Mouse (Mus musculus): ENCODE measurements at regions not wholly inside any gene's neighbourhood (a gene's known extent, or its start where the extent isn't known, plus 50 kb on each side); places are given as distances from the start of the nearest gene placed in this dataset.

DNA sequence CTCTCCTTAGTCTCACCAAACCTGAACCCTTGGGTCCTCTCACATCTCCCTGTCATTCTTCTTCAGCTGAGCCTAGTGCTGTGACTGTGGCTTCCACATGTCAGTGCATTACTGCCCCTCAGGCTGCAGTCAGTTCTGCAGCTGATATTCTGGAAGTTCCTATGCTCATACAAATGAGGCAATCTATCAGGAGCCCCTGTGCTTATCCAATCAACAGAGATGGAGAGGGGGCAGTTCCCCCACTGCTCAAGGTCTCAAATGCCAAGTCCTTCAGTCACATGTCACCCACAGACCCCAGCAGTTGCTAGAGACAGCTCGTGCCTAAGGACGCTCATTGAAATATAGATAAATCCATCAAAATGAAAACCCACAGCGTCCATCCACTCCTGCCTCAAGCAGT, 254.5 kb downstream of the Qk start:
- Histone ChIP-seq H3K9ac (ENCODE audit: low read depth, low read length) (no peak overlapping the region), H3K27ac (ENCODE audit: low read depth, low read length) (no peak overlapping the region), H3K4me1 (ENCODE audit: control insufficient read depth, insufficient read depth, low read length) (no peaks in the 10 kb centered on the region), H3K4me2 (no peak overlapping the region), H3K27me3 (ENCODE audit: control insufficient read depth, insufficient read depth, low read length) (no peaks in the 10 kb centered on the region), H3K36me3 (ENCODE audit: control insufficient read depth, insufficient read depth, low read length) (no peaks in the 10 kb centered on the region), H3K4me3 (ENCODE audit: low read depth, low read length) (no peak overlapping the region), H3K9me3 (replicated peaks; ENCODE audit: control insufficient read depth, low read length) (no peaks in the 10 kb centered on the region)
- WGBS (ENCODE audit: insufficient replicate concordance) = 64% methylated on average over 3 of the region's 3 CpGs
- no peak for ATAC-seq (replicated peaks; ENCODE audit: insufficient number of reproducible peaks, low FRiP score, low TSS enrichment)

DNA sequence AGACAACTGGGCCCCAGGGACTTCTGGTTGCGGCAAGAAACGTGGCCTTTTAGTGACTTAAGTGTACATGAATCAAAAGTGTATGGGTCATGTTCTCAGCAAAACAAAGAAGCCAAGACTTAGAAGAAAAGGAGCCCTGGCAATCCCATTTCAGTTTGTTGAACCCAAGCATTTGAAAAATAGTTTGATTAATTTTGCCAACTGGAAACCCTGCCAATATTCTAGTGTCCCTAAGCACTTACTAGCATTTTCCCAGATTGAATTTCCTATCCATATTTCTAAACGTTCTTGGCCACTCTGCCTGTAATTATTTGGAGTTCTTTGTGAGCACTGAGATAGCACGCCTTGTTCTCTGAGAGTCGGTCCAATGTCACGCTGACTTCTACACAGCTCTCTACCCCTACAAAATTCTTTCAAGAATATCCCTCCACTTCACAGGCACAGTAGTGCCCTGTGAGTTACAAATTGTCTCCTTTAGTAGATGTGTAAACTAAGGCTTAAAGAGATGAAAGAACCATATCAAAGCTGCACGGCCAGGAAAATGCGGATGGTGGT, 257.0 kb downstream of the Qk start:
- ATAC-seq (replicated peaks; ENCODE audit: insufficient number of reproducible peaks, low FRiP score, low TSS enrichment) = no peak

DNA sequence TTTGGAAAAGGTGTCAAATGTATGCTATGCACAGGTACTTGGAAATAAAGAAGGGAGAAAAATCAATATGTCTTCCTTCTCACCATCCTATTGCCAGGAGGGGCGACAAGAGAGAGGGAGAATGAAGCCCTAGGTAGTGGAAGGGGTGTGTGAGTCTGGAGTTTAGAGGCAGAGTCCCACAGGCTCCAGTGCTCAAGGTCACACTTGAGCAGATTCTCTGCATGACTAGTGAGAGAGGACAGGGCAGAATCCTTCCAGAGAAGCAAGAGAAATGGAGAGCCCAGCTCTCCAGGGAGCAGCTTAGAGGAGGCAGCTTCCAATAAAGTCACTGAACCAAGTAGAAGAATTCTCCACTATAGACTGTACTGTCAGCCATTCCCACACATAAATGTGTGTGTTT, 261.9 kb downstream of the Qk start:
- no peaks in the 10 kb centered on the region for H3K9me3 ChIP-seq (replicated peaks; ENCODE audit: control insufficient read depth, low read length)
- no peak overlapping the region for H3K9ac ChIP-seq (ENCODE audit: low read depth, low read length)
- H3K36me3 ChIP-seq (ENCODE audit: control insufficient read depth, insufficient read depth, low read length) = no peaks in the 10 kb centered on the region
- ATAC-seq (replicated peaks; ENCODE audit: insufficient number of reproducible peaks, low FRiP score, low TSS enrichment) = no peak
- H3K4me1 ChIP-seq (ENCODE audit: control insufficient read depth, insufficient read depth, low read length) = peaks cover 4% of the 10 kb centered on the region; the same call in 1 of the 2 replicates
- no peak overlapping the region for H3K4me3 ChIP-seq (ENCODE audit: low read depth, low read length)
- no peaks in the 10 kb centered on the region for H3K27me3 ChIP-seq (ENCODE audit: control insufficient read depth, insufficient read depth, low read length)
- 70% methylated on average over 1 of the region's 1 CpGs for WGBS (ENCODE audit: insufficient replicate concordance)
- no peak overlapping the region for H3K27ac ChIP-seq (ENCODE audit: low read depth, low read length)
- H3K4me2 ChIP-seq = no peak overlapping the region

More for the DNA sequence above, 257.0 kb downstream of the Qk start:
- H3K27ac ChIP-seq (ENCODE audit: low read depth, low read length) = no peak overlapping the region
- WGBS (ENCODE audit: insufficient replicate concordance) = 87% methylated on average over 8 of the region's 8 CpGs
- H3K36me3 ChIP-seq (ENCODE audit: control insufficient read depth, insufficient read depth, low read length) = no peaks in the 10 kb centered on the region
- H3K4me1 ChIP-seq (ENCODE audit: control insufficient read depth, insufficient read depth, low read length) = no peaks in the 10 kb centered on the region
- no peaks in the 10 kb centered on the region for H3K27me3 ChIP-seq (ENCODE audit: control insufficient read depth, insufficient read depth, low read length)
- no peak overlapping the region for H3K9ac ChIP-seq (ENCODE audit: low read depth, low read length)
- no peak overlapping the region for H3K4me2 ChIP-seq
- H3K4me3 ChIP-seq (ENCODE audit: low read depth, low read length) = no peak overlapping the region
- no peaks in the 10 kb centered on the region for H3K9me3 ChIP-seq (replicated peaks; ENCODE audit: control insufficient read depth, low read length)

DNA sequence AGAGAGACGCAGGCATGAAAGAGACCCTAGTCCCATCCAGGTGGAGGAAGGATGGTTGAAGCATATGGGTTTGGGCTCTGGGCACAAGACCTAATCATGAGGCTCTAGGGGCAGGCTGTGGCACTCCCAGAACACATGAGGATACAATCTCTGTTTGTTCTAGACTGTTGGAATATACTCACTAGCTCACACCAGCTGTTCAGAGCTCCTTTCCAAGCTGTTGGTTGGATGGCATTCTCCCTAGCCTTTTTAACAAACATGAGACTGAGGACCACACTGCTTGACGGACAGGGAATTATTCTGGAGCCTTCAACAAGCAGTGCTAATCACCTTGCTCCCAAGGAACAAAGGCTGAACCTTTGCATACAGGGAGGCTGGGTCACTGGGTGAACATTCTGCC, 263.6 kb downstream of the Qk start:
- no peak for ATAC-seq (replicated peaks; ENCODE audit: insufficient number of reproducible peaks, low FRiP score, low TSS enrichment)
- no peaks in the 10 kb centered on the region for H3K36me3 ChIP-seq (ENCODE audit: control insufficient read depth, insufficient read depth, low read length)
- H3K9me3 ChIP-seq (replicated peaks; ENCODE audit: control insufficient read depth, low read length) = no peaks in the 10 kb centered on the region
- no peak overlapping the region for H3K4me2 ChIP-seq
- no peak overlapping the region for H3K4me3 ChIP-seq (ENCODE audit: low read depth, low read length)
- WGBS (ENCODE audit: insufficient replicate concordance) = 91% methylated on average over 2 of the region's 2 CpGs
- H3K27ac ChIP-seq (ENCODE audit: low read depth, low read length) = no peak overlapping the region
- H3K9ac ChIP-seq (ENCODE audit: low read depth, low read length) = no peak overlapping the region
- peaks cover 4% of the 10 kb centered on the region; the same call in 1 of the 2 replicates for H3K4me1 ChIP-seq (ENCODE audit: control insufficient read depth, insufficient read depth, low read length)
- H3K27me3 ChIP-seq (ENCODE audit: control insufficient read depth, insufficient read depth, low read length) = no peaks in the 10 kb centered on the region

DNA sequence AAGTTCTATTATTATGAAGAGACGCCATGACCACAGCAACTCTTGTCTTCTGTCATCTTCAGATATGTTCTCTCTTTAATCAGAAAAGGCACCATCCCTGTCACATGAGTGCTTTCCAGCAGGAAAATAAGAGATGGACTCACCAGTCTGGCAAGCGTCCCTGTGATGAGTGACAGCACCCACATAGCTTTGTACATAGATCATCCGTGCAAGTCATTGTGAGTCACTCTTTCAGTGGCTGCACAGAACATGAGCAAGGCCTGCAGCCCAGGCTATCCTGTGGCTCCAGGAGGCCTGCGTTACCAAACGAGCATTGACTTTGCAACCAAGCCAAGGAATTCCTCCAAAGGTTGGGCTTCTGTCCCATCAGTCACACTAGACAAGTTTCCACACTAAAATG, 265.3 kb downstream of the Qk start:
- Histone ChIP-seq H3K4me2 (no peak overlapping the region), H3K4me3 (ENCODE audit: low read depth, low read length) (no peak overlapping the region), H3K27ac (ENCODE audit: low read depth, low read length) (no peak overlapping the region), H3K9ac (ENCODE audit: low read depth, low read length) (no peak overlapping the region), H3K27me3 (ENCODE audit: control insufficient read depth, insufficient read depth, low read length) (no peaks in the 10 kb centered on the region), H3K36me3 (ENCODE audit: control insufficient read depth, insufficient read depth, low read length) (no peaks in the 10 kb centered on the region), H3K9me3 (replicated peaks; ENCODE audit: control insufficient read depth, low read length) (no peaks in the 10 kb centered on the region), H3K4me1 (ENCODE audit: control insufficient read depth, insufficient read depth, low read length) (peaks cover 4% of the 10 kb centered on the region; the same call in 1 of the 2 replicates)
- 62% methylated on average over 5 of the region's 5 CpGs for WGBS (ENCODE audit: insufficient replicate concordance)
- no peak for ATAC-seq (replicated peaks; ENCODE audit: insufficient number of reproducible peaks, low FRiP score, low TSS enrichment)

DNA sequence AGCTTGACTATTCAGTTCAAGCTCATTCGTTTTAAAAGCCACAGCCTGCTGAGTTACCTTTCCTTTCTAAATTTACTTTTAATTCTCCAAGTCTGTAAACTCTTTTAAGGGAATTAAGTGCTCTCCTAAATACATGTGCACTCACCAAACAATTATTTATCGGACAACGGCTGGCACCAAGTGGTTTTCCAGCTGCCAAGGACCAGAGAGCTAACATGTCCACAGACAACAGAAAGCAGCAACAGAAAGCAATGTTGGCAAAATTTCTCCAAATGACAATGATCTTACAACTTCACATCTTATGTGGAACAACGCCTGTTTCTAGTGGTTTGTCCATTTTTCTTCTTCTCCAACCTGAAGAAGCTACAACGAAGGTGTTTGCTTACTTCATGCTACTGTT, 275.3 kb downstream of the Qk start:
- no peaks in the 10 kb centered on the region for H3K9me3 ChIP-seq (replicated peaks; ENCODE audit: control insufficient read depth, low read length)
- 79% methylated on average over 5 of the region's 5 CpGs for WGBS (ENCODE audit: insufficient replicate concordance)
- H3K36me3 ChIP-seq (ENCODE audit: control insufficient read depth, insufficient read depth, low read length) = no peaks in the 10 kb centered on the region
- no peak for ATAC-seq (replicated peaks; ENCODE audit: insufficient number of reproducible peaks, low FRiP score, low TSS enrichment)
- H3K27ac ChIP-seq (ENCODE audit: low read depth, low read length) = no peak overlapping the region
- no peak overlapping the region for H3K4me2 ChIP-seq
- peaks cover 13% of the 10 kb centered on the region for H3K4me1 ChIP-seq (ENCODE audit: control insufficient read depth, insufficient read depth, low read length)
- no peak overlapping the region for H3K4me3 ChIP-seq (ENCODE audit: low read depth, low read length)
- H3K9ac ChIP-seq (ENCODE audit: low read depth, low read length) = no peak overlapping the region
- no peaks in the 10 kb centered on the region for H3K27me3 ChIP-seq (ENCODE audit: control insufficient read depth, insufficient read depth, low read length)

DNA sequence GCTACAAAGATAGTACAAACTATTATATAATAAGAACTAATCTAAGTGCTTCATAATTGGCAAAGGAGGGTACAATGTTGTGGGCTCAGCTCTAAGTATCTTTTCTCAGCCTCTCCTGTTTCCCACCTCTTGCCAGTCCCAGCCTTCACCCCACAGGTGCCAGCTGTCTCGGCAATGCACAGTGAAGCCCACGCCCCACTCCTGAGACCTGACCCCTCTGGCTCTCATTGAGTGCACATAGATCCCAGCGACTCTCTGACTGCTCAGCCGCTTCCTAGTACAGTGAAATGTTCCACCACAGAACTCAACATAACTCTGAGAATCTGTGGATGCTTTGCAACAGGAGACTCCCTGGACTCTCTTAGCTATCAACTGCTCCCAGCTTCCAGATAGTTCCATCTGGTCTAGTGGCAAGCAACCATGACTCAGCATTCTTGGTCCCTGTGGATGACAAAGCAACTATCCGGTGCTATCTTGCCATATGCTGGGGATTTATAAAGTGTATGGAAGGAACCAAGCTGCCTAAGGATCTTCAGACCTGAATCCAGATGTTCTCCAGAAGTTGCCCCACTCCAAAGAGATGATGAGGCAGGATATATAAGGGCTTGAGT, 277.5 kb downstream of the Qk start:
- Histone ChIP-seq H3K27me3 (ENCODE audit: control insufficient read depth, insufficient read depth, low read length) (no peaks in the 10 kb centered on the region), H3K4me2 (no peak overlapping the region), H3K9me3 (replicated peaks; ENCODE audit: control insufficient read depth, low read length) (no peaks in the 10 kb centered on the region), H3K27ac (ENCODE audit: low read depth, low read length) (no peak overlapping the region), H3K4me3 (ENCODE audit: low read depth, low read length) (no peak overlapping the region), H3K4me1 (ENCODE audit: control insufficient read depth, insufficient read depth, low read length) (peaks cover 13% of the 10 kb centered on the region), H3K36me3 (ENCODE audit: control insufficient read depth, insufficient read depth, low read length) (no peaks in the 10 kb centered on the region), H3K9ac (ENCODE audit: low read depth, low read length) (no peak overlapping the region)
- 83% methylated on average over 5 of the region's 5 CpGs for WGBS (ENCODE audit: insufficient replicate concordance)
- peak; percentile 63; the same call in 1 of the 2 replicates for ATAC-seq (replicated peaks; ENCODE audit: insufficient number of reproducible peaks, low FRiP score, low TSS enrichment)

DNA sequence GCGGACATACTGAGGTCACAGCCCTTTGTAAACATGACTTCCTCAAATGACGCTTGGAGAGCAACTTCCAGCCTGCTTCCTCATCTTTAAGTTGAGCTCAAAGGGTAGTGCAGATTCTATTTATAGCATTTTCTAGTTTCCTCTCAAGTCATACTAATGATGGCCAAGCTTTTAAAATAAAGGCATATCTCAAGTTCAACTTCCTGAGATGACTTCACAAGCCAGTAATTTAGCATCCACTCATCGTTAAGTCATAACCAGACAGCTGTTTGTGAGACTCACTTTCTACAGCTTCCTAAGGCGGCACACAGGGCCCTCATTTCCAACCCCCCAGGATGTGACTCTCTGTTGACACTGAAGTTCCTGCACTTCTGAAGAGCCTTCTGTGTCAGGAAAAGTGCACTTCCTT, 278.7 kb downstream of the Qk start:
- Histone ChIP-seq H3K27me3 (ENCODE audit: control insufficient read depth, insufficient read depth, low read length) (no peaks in the 10 kb centered on the region), H3K36me3 (ENCODE audit: control insufficient read depth, insufficient read depth, low read length) (no peaks in the 10 kb centered on the region), H3K4me1 (ENCODE audit: control insufficient read depth, insufficient read depth, low read length) (peaks cover 13% of the 10 kb centered on the region), H3K4me2 (no peak overlapping the region), H3K4me3 (ENCODE audit: low read depth, low read length) (no peak overlapping the region), H3K9ac (ENCODE audit: low read depth, low read length) (no peak overlapping the region), H3K27ac (ENCODE audit: low read depth, low read length) (peak overlapping the region; percentile 37; the same call in 1 of the 2 replicates), H3K9me3 (replicated peaks; ENCODE audit: control insufficient read depth, low read length) (no peaks in the 10 kb centered on the region)
- 36% methylated on average over 4 of the region's 4 CpGs for WGBS (ENCODE audit: insufficient replicate concordance)
- ATAC-seq (replicated peaks; ENCODE audit: insufficient number of reproducible peaks, low FRiP score, low TSS enrichment) = no peak

DNA sequence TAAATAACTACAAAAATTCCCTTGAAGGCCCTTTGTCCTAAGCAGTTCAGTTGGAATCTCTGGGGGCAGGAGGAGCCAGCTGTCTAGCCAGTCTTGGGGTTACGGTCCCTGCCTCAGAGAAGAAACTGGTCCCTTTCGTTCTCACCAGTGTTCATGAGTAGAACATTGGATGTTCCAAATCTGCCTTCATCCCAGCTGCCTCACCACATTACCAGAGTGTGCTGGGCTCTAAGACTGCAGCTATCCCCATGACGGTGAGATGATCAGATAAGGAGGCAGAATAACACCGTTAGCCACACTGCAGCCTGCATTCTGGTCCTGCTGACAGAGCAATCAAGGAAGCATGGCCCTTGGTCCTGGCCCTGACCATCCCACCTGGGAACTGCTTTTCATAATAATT, 279.3 kb downstream of the Qk start:
- Histone ChIP-seq H3K36me3 (ENCODE audit: control insufficient read depth, insufficient read depth, low read length) (no peaks in the 10 kb centered on the region), H3K9me3 (replicated peaks; ENCODE audit: control insufficient read depth, low read length) (no peaks in the 10 kb centered on the region), H3K4me3 (ENCODE audit: low read depth, low read length) (no peak overlapping the region), H3K27me3 (ENCODE audit: control insufficient read depth, insufficient read depth, low read length) (no peaks in the 10 kb centered on the region), H3K9ac (ENCODE audit: low read depth, low read length) (no peak overlapping the region), H3K4me2 (no peak overlapping the region), H3K4me1 (ENCODE audit: control insufficient read depth, insufficient read depth, low read length) (peaks cover 13% of the 10 kb centered on the region), H3K27ac (ENCODE audit: low read depth, low read length) (no peak overlapping the region)
- no peak for ATAC-seq (replicated peaks; ENCODE audit: insufficient number of reproducible peaks, low FRiP score, low TSS enrichment)
- WGBS (ENCODE audit: insufficient replicate concordance) = 50% methylated on average over 4 of the region's 4 CpGs

All from heart, embryonic 11.5 days (tissue).